Mouse (Mus musculus) urinary bladder, postnatal 14 days (tissue): Measurements from ENCODE around the gene Cx3cl1.

Experiments used
- DNase-seq: peaks from one replicate; pipeline ENCODE4 v3.0.0; 2021; ENCODE audit warnings: low spot score

Gene Cx3cl1

GRCm38 (mm10) chr8:94801293-94802095 is 29.7 kb downstream of the Cx3cl1 start:
- peak; percentile 63 for DNase-seq

DNA sequence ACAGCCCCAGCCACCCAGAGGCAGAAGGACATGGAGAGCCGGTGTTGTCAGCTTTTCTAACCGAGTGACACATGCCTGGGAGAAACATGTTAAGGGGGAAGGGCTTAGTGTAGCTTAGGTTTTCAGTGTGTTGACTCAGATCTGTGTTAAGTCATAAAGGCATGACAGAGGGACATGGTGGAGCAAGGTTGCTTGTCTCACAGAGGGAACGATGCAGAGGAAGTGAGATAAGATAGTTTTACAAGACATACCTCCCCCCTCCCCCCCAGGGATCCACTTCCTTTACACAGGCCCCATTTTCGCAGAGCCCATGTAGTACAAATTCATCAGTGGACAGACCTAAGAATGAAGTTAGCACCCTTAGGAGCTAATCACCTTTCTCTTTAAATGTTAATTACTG is 30.6 kb downstream of the Cx3cl1 start:
- no peak for DNase-seq

DNA sequence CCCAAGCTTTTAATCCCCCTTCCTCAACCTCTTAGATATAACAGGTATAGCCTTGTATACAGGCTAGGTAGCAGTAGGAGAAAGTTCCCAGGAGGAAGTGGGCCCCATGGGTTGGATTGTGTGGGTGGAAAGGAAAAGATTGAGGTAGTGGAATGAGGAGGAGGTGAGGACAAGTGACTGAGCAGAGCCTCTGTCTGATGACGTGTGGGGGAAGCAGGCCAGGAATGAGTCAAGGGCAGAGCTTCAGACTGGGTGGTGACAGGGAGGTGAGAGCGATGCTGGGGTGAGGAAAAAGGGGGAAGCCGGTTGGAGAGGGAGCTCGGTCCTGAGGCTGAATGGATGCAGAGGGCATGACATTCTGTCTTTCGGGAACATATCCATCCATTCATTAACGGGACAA is 31.7 kb downstream of the Cx3cl1 start:
- DNase-seq = no peak

GRCm38 (mm10) chr8:94804546-94805340 is 32.9 kb downstream of the Cx3cl1 start:
- DNase-seq = no peak

DNA sequence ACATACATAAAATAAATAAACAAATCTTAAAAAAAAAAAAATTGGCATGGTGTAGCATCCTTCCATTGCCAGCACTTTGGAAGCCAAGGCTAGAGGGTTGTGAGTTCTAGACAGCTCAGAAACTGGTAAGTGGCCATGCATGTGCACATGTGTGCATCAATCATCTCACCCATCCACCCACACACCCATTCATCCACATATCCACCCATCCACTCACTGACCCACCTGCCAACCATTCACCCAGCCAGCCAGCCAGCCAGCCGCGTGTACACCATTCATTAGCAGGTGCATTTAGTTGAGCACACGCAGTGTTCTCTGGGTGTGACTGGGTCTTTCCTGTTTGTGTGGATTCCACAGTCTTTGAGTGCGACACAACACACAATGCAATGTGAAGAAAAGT is 34.0 kb downstream of the Cx3cl1 start:
- DNase-seq = no peak

- DNase-seq = no peak
These were observed 35.7 kb downstream of the Cx3cl1 start for GRCm38 (mm10) chr8:94807506-94807905.

- no peak for DNase-seq
These were observed 36.6 kb downstream of the Cx3cl1 start for GRCm38 (mm10) chr8:94808372-94808771.

DNA sequence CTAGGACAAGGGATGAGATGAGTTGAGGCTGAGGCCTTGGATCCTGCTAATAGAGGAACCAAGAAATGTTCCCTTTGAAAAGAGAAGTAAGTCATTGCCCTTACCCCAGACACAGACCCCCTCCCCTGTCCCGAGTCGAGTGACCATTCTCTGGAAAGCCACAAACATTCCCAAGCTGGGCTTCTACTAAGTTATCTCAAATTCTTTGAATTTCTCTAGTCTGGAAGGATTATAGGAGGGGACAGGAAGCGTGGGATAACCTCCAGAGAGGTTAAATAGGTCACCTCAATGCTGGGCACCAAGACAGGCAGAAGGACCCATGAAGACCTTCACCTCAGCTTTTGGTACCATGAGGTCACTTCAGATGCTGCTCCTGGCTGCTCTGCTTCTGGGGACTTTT is 38.3 kb downstream of the Cx3cl1 start, which contains the start of gene Ccl17:
Ccl17 (plus strand) TSS at position 301 of the 400 bp plus-strand sequence.
- no peak for DNase-seq

GRCm38 (mm10) chr8:94810855-94811254 is 39.0 kb downstream of the Cx3cl1 start:
- no peak for DNase-seq

- no peak for DNase-seq
These were observed 39.8 kb downstream of the Cx3cl1 start for GRCm38 (mm10) chr8:94811654-94812053.

GRCm38 (mm10) chr8:94812645-94813098 is 40.9 kb downstream of the Cx3cl1 start:
- DNase-seq = peak; percentile 84

- DNase-seq = no peak
These were observed 42.7 kb downstream of the Cx3cl1 start for GRCm38 (mm10) chr8:94814556-94814955.

DNA sequence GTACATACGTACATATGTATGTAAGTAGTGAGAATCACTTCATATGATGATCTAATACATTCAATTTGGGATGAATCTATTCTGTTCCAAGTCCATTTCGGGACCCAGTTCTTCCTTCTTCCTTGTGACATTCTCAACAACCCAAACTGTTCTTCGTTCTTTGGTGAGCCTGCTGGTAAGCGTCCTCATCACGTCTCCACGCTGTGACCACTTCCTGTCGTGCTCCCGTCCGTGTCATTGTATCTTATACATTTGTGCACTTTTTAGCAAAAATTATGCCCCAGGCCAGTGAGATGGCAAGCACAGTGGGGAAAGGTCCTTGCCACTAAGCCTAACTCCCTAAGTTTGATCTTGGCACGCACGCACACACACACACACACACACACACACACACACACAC is 46.1 kb downstream of the Cx3cl1 start:
- no peak for DNase-seq

- no peak for DNase-seq
These were observed 47.9 kb downstream of the Cx3cl1 start for GRCm38 (mm10) chr8:94819671-94820179.

GRCm38 (mm10) chr8:94820553-94820952 is 48.7 kb downstream of the Cx3cl1 start:
- DNase-seq = no peak

DNA sequence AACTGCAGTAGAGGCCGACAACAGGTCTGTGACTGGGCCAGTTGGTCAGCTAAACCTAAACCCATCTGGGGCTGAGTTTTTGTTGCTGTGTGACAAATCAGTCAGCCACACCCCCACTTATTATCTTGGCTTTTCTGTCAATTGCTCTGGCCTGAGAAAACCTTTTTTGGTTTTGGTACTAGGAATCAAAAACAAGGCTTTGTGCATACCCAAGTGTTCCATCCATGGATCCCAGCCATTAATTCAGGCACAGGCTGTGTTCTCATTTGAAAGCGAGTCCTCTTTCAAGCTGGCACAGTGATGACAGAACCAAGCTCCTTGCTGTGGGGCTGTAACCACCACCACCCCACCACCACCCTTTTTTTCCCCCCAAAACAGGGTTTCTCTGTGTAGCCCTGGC is 49.6 kb downstream of the Cx3cl1 start:
- no peak for DNase-seq

GRCm38 (mm10) chr8:94822637-94823560 is 51.1 kb downstream of the Cx3cl1 start:
- peak; percentile 62 for DNase-seq

DNA sequence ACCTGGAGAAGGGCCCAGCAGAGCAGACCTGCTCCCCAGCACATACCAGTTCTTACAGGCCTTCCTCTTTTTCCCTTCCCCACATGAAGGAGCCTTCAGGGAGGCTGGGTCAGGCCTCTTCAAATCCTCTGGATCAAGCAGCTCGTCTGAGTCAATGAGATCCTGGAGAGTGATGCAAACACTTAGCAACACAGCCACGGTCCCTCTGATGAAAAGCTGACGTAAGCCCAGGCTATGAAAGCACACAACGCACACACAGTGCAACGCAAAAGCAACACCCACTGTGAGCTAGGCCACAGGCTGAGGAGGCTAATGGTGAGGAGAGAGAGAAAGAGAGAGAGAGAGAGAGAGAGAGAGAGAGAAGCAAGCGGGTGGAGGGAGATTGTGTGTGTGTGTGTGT is 53.4 kb downstream of the Cx3cl1 start:
- no peak for DNase-seq

- no peak for DNase-seq
These were observed 54.4 kb downstream of the Cx3cl1 start for GRCm38 (mm10) chr8:94826210-94826609.

GRCm38 (mm10) chr8:94828284-94828683 is 56.5 kb downstream of the Cx3cl1 start:
- DNase-seq = no peak
